Mouse (Mus musculus): ENCODE data around the gene Olfr433.
"Not testable (repeated sequence)": the region's sequence is repeated elsewhere in the genome, so short reads cannot be mapped to it uniquely, and the experiment has no call there.

The Olfr433 gene

GRCm38 (mm10) chr1:174040523-174041177 is at the start of gene Olfr433:
Gene Olfr433, plus strand, starts transcription at chr1:174040705.
- DNase-seq (ENCODE audit: low spot score): peak; percentile 21

GRCm38 (mm10) chr1:173995003-173995402 is 45.5 kb upstream of the Olfr433 start:
- no peak for DNase-seq (ENCODE audit: low spot score)

GRCm38 (mm10) chr1:174004352-174005109 is 36.0 kb upstream of the Olfr433 start:
- DNase-seq (ENCODE audit: low spot score): not testable (repeated sequence)

GRCm38 (mm10) chr1:174007050-174007449 is 33.5 kb upstream of the Olfr433 start:
- DNase-seq (ENCODE audit: low spot score): not testable (repeated sequence)

GRCm38 (mm10) chr1:174031698-174032097 is 8.8 kb upstream of the Olfr433 start, which contains the start of gene Ifi205:
Gene Ifi205, minus strand, starts transcription at chr1:174031810.
- no peak for DNase-seq (ENCODE audit: low spot score)

GRCm38 (mm10) chr1:174035841-174036240 is 4.7 kb upstream of the Olfr433 start:
- no peak for DNase-seq (ENCODE audit: low spot score)

- DNase-seq (ENCODE audit: low spot score): no peak
These were observed 2.0 kb upstream of the Olfr433 start for GRCm38 (mm10) chr1:174038480-174038879.

GRCm38 (mm10) chr1:174042091-174042884 is 1.8 kb downstream of the Olfr433 start:
- DNase-seq (ENCODE audit: low spot score): not testable (repeated sequence)

GRCm38 (mm10) chr1:174044431-174044830 is 3.9 kb downstream of the Olfr433 start:
- DNase-seq (ENCODE audit: low spot score): no peak

- DNase-seq (ENCODE audit: low spot score): not testable (repeated sequence)
These were observed 7.7 kb downstream of the Olfr433 start for GRCm38 (mm10) chr1:174048227-174048626.

GRCm38 (mm10) chr1:174048893-174049292 is 8.4 kb downstream of the Olfr433 start, which contains the start of gene Olfr432:
Gene Olfr432, plus strand, starts transcription at chr1:174049205.
- no peak for DNase-seq (ENCODE audit: low spot score)

- DNase-seq (ENCODE audit: low spot score): not testable (repeated sequence)
These were observed 8.9 kb downstream of the Olfr433 start for GRCm38 (mm10) chr1:174049357-174049756.

GRCm38 (mm10) chr1:174050532-174050931 is 10.0 kb downstream of the Olfr433 start:
- no peak for DNase-seq (ENCODE audit: low spot score)

GRCm38 (mm10) chr1:174051515-174051914 is 11.0 kb downstream of the Olfr433 start:
- no peak for DNase-seq (ENCODE audit: low spot score)

GRCm38 (mm10) chr1:174051931-174052536 is 11.5 kb downstream of the Olfr433 start:
- DNase-seq (ENCODE audit: low spot score): no peak

- no peak for DNase-seq (ENCODE audit: low spot score)
These were observed 12.5 kb downstream of the Olfr433 start for GRCm38 (mm10) chr1:174052981-174053380.

- DNase-seq (ENCODE audit: low spot score): no peak
These were observed 14.7 kb downstream of the Olfr433 start for GRCm38 (mm10) chr1:174055248-174055647.

- DNase-seq (ENCODE audit: low spot score): no peak
These were observed 25.8 kb downstream of the Olfr433 start, which contains the start of gene Olfr430 for GRCm38 (mm10) chr1:174066305-174066704. Gene Olfr430, plus strand, starts transcription at chr1:174066605.

- DNase-seq (ENCODE audit: low spot score): no peak
These were observed 43.5 kb downstream of the Olfr433 start, which contains the start of gene Olfr429 for GRCm38 (mm10) chr1:174084031-174084430. Gene Olfr429, plus strand, starts transcription at chr1:174084331.

Measured in ovary, postnatal 36 days (tissue).